Mouse (Mus musculus): ENCODE measurements around the gene G6pc.
A peak's percentile ranks its signal among the peaks of the same experiment; 100 is the strongest.
"Not testable (repeated sequence)": the region's sequence is repeated elsewhere in the genome, so short reads cannot be mapped to it uniquely, and the experiment has no call there.

G6pc gene

DNA sequence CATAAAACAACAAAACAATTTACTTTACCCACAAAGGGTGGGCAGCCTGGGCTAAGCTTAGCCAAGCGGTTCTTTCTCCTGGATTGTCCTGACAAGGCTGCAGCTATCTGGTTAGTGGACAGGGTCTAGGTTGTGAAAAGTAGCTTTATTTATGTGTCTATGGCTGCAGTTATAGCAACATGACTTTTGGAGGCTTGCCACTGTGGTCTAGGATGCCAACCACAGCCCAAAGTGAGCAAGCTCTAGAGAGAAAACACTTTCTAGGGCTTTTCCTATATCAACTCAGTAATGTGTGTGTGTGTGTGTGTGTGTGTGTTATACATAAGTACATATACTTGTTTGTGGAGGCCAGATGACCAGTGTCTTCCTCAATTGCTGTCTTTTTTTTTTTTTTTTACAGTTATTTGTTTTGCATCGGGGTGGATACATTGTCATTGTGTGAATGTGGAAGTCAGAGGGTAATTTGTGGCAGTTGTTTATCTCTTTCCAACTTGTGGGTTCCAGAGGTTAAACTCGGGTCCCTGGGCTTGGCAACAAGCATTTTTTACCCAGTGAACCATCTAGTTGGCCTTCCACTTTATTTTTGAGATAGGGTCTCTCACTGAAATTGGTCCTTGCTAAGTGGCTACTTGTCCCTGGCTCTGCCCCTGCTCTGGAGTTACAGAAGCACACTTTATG lies 9.7 kb upstream of the G6pc start:
- DNase-seq: no peak

DNA sequence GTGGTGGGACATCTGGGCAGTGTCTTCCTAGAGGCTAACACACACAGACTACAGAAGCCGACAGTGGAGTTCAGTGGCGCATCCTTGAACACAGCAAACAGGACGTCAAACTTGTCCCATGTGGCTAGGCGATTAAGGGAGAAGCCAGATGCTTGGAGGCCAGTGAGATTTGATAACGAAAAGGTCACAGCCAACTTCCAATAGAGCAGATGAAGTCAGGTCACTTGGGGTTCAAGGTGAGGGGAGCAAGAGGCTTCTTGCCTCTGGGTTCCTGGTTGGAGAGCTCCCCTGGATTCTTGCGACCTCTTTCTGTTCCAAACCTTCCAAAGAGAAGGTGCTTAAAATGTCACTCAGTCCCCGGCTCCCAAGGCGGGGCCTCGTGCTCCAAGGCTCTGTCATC lies 7.6 kb upstream of the G6pc start:
- no peak for DNase-seq

DNA sequence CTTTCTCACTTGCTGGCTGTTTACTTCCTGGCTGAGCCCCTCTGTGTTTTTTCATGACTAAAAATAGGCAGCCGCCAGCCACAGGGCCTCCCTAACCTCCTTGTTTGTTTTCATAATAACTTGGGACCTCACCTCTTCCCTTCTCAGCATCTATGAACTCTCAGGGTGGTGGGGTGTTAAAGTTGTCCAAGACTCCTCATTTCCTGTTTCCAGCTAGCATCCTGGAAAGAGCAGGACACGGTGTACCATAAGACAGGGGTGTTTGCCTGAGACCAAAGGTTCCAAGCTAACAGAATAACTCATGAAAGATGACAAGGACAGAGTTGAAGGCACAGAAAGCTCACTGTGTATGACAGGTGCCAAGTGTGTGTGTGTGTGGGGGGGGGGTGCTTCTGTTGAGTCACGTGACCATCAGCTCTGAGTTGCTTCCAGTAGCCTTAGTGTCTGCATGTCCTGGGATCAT lies 6.7 kb upstream of the G6pc start:
- DNase-seq: no peak

DNA sequence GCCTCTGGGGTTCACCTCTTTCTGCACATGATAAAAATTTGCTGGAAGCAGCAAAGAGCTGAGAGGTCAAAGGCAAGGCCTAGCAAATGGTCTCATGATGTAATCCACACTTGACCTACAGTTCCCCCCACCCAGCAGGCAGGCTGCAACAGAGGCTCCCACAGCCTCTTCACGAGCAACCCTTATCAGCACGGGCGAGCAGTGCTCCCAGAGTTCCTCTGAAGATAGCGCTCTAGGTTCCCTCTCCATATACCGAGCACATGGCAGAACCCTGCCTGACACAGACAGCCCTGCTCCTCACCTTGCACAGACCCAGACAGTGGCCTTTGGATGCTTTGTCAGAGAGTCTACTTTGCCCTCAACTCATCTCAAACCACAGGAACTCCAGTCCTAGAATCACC lies 2.8 kb upstream of the G6pc start:
- DNase-seq: no peak

DNA sequence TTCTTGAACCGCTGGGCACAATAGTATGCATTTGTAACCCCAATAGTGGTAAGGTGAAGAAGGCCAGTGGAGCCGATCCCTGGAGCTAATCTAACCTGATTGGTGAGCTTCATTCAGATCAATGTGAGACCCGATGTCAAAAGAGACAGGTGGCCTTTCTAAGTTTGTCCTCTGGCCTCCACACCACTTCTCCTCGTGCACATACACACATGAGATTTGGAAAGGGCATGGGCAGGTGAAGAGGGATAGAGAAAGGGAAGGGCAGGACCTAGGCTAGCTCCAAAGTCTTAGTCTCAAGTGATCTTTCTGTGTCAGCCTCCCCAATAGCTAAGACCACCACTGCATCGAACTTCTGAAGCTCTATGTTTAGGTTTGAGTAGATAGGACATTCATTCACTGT lies 2.8 kb downstream of the G6pc start:
- no peak for DNase-seq

DNA sequence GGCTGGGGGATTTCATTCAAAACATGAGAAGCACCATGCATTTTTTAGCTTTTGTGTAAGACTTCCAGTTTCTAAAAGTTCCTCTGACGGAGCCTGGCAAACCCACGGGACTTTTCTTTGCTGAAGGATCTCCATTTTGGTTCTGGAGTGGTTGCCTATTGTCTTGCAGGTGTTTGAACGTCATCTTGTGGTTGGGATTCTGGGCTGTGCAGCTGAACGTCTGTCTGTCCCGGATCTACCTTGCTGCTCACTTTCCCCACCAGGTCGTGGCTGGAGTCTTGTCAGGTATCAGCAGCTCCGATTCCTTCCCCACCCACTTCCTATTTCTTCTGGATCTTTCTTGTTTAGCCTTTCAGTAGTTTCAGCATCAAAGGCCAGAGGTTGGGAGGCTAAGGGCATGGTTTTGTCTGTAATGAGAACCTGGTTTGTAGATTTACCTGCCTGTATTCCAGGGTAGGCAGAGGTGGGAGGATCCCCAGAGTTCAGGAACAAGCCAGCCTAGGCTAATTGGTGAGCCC lies 7.1 kb downstream of the G6pc start:
- DNase-seq: no peak

DNA sequence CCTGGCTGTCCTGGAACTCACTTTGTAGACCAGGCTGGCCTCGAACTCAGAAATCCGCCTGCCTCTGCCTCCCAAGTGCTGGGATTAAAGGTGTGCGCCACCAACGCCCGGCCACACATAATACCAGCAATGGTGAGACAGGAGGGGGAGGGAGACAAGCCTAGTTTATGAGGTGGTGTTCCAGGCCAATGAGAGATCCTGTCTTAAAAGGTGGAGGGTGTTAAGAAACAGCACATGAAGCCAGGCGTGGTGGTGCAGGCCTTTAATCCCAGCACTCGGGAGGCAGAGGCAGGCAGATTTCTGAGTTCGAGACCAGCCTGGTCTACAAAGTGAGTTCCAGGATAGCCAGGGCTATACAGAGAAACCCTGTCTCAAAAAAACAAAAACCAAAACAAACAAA lies 10.8 kb downstream of the G6pc start:
- not testable (repeated sequence) for DNase-seq

DNA sequence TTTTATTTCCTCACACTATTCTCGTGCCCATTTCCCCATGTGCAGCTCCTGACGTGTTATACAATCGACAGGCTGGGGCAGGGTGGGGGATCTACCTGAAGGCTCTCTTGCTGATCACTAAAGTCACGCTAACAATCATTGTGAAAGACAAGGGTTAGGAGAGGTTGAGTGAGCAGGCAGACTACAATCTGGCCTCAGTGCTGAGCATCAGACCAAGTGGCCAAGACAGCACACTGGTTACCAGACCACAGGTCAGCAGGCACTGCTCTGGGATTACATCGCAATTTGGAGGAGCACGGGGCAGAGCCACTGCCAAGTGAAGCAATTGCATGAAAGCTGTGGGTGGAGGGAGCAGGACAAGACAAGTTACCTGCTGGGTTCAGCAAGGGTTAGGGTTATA lies 11.6 kb downstream of the G6pc start:
- DNase-seq: no peak

DNA sequence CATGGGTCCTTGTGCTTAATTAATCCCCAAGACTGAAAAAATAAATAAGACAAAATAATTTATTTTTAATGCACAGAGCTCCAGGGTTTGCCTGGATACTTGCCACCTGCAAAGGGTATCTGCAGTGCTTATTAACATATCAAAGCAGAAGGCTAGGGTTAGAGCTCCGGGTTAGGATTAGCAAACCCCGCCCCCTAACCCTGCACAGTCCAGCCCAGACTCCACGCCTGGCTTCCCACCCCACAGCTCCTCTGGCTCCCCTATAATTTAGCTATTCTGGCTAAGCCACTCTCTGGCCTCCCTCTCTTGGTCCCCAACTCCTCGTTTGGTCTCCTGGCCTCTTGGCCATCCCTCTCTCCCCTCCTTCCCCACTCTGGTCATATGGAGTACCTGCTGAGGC lies 14.5 kb downstream of the G6pc start:
- DNase-seq: no peak

DNA sequence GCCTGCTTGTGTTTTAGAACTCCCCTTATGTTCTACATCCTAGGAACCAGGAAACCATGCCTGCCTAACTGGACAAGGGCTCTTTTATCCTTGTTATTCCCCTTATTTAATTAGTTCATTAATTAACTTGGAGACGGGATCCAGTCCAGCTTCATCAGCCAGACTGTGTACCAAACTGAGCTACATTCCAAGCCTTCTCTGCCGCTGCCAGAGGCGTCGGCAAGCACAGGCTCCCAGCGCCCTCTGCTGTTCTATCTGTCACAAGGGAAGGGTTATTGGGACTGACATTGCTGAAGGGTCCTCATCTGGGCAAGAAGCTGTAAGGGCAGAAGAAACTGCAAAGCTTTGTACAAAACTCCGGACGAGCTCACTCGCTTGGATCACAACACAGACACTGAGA lies 27.7 kb downstream of the G6pc start:
- peak in 1 of 2 experiments; percentile 40 for DNase-seq

DNA sequence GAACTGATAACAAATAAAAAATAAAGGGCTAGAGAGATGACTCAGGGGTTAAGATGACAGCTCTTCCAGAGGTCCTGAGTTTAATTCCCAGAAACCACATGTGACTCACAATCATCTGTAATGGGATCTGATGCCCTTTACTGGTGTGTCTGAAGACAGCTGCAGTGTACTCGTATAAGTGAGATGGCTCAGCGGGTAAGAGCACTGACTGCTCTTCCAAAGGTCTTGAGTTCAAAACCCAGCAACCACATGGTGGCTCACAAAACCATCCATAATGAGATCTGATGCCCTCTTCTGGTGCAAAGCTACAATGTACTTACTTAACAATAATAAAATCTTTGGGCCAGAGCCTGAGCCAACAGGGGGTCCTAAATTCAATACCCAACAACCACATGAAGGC lies 47.9 kb downstream of the G6pc start:
- no peak for DNase-seq

DNA sequence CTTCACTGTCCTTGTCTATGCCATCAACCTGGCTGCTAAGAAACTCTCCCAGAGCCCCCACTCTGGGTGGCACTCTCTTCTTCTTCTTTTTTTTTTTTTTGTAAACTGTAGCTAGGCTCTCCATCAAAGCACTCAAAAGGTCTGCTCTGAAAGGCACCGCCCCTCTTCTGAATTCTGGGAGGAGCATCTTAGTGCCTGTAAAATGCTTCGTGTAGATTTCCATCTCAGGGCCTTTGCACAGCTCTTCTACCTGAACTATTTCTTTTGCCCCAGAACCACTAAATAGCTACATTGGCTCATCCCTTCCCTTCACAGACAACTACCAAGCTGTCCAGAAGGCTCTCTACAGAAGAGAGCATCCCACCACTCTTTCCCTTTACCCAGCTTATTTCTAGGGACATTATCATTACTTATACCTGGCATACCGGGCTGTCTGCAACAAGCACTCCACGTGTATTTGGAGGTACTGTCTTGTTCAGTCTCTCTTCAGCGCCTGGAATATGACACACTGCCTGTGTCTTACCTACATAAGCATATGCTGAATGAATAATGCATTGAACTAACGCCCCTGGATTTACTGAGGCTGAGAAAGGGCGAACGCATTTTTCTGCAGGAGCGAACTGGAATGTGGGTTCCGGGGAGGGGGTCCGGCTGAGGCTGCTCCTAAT lies 49.2 kb downstream of the G6pc start:
- no peak for DNase-seq

DNA sequence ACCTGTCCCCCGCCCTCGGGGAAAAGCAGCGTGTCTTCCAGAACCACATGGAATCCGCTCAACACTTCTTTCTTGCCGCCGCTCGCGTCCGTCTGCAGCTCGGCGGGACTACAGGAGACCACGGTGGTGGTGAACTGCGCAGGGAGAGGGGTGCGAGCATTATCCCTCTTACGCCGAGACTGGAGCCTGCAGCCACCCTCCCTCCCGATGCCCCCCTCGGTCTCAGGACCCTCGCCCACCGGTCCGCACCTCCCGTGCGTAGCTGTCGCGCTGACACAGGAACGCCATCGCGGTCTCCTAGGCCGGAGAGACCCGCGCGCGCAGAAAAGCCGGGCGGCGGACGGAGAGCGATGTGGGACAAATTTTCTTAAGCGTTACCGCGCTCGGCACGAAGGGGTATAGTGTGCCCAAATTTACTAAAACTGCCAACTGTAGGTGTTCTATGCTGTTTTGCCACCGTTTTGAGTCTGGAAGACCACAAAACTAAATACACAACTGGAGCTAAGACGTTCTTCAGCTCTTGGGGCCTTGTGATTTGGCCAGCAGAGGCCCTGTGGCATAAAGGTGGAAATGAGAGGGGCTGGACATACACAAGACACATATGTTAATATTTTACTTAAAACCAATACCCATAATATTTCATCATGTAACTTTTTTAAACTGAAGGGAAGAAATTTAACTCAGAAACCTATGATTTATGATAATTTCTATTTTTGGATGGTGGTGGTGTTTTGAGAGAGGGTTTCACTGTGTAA lies 49.9 kb downstream of the G6pc start, which contains the start of gene Aarsd1:
Gene Aarsd1 (minus strand): TSS at position 515 of the 755 bp plus-strand sequence.
- DNase-seq: peak; percentile 72 to 89

DNA sequence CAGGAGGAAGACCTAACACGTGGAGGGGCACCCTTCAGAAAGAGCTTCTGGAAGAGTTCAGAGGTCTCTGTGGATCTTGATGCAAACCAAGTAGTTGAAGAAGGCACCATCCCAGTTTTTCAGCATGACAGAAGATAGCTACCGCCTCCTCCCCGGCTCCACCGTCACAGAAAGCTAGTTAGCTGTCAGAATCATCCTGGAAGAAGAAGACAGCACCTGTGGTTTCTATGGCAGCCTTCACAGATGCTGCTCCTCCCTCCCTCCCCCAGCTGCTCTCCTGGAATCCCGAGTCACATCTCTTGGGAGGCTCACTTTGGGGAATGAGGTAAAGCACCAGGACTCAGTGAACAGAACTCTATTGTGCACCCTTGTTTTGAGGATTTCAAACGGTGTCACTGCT lies 51.6 kb downstream of the G6pc start:
- no peak for DNase-seq

DNA sequence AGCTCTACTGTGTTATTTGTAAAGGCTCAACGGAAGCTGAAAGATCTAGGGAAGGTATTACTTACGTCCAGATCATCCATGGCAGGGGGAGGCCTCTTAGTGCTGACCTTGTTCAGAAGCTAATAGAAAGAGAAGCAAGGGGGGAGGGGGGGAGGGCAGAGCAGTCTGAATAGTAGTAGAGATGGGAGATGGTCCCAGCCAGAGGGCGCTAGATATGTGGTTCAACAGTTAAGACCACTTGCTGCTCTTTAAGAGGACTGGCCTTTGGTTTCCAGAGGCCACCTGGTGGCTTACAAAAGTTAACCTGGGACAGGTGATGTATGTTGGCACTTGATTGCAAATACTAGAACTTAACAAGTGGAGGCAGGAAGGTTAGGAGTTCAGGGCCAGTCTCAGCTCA lies 52.2 kb downstream of the G6pc start:
- DNase-seq: no peak

DNA sequence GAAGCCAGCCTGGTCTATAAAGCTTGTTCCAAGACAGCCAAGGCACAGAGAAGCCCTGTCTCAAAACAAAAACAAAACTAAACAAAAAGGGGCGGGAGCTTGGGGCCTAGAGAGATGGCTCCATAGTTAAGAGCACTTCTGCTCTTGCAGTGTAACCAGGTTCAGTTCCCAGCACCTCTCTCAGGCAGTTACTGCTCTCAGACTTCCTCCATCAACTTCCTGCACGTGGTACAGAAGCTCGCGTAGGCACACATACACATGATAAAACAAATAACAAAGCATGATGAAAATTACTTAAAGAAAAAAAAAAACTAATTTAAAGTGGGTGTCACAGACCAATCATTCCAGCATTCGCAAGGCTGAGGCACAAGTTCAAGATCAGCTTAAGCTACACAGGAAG lies 52.8 kb downstream of the G6pc start:
- no peak for DNase-seq

DNA sequence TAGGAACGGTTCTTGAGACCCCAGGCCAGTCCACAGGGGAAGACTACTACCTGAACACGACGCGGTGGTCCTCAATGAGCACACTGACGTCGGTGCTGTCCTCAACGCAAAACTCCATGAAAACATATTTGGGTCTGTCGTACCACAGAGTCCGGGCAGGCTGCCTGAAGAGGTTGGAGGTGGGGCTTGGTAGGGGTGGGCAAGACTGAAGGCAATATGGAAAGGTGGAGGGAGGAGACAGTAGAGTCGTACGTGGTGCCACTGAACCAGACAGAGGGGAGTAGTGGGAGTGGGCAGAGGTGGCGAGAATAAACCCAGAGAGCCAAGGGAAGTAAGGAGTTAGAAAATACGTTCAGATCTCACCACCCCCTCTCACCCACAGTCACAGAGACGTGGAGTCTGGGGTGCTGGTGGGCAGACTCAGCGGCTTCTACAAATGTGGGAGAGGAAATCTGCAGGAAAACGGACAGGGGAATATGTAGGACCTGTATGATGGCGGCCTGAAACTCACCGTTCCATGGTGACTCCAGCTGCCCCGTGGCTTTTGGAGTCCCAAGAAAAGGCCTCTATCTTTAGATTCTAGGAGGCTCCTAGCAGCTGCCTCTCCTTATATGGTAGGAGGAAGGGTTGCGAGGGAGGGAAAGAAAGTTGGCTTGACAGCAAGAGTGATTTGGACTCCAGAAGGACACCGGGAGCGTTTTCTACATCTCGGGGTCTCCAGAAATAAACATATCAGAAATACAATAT lies 56.9 kb downstream of the G6pc start, which contains the start of gene Gm27029:
Gene Gm27029 (minus strand): TSS at position 692 of the 747 bp plus-strand sequence.
- DNase-seq: no peak

DNA sequence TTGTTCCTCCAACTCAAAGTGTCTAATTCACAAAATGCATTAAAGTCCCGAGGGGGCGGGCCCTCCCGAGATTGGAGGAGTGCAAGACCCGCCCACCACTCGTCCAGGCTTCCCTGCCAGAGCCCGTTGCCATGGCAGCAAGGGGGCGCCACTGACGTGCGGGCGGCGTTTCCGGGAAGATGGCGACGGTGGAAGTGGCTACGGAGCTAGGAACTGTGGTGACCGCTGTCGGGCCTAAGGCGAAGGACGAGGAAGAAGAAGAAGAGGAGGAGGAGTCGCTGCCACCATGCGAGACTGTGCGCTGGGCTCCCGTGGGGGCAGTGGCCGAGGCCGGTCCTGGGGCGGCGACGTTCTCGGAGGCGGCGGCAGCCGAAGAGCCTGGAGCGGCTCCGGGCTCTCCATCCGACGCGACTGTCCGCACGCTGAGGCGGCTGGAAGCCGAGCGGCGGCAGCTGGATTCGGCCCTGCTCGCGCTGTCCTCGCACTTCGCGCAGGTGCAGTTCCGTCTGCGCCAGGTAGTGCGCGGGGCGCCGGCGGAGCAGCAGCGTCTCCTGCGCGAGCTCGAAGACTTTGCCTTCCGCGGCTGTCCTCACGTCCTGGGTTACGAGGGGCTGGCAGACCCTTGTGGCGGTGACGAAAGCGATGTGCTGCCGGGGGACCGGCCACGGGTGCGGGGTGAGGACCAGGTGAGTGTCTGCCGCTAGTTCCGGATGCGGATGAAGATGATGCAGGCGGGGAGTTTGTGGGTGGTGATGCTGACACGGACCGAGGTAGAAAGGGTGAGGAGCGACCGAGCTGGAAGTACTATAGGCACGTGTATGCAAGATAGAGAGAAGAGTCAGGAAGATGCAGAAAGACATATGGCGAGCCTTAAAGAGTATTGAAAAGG lies 57.8 kb downstream of the G6pc start, which contains the start of the genes Rundc1 and Ptges3l:
Gene Rundc1 (plus strand): TSS at position 161 of the 889 bp plus-strand sequence.
Gene Ptges3l (minus strand): TSS at position 409 of the 889 bp plus-strand sequence.
- DNase-seq: peak; percentile 97 to 99

DNA sequence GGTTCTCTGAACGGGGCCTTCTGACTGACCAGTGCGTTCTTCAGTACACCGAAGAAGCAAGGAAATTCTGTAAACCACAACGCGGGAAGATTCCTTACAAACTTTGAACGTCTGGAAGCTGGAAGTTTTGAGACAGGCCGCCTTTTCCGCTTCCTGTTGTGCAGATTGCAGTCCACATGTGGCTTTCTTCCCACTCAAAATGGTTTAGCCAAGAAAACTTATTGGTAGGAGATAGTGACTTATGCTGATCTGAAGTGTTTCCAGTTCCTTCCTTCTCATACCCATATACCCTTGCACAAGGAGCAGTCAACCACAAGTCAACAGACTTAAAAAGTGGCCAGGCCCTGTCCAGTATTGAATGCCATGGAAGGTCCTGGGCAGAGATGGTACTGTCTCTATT lies 58.8 kb downstream of the G6pc start:
- no peak for DNase-seq

Measured in spleen, adult 18-20 months (tissue).